Mouse (Mus musculus): Measurements from ENCODE around the gene Fsd1. TPM values are rescaled to one million over a fixed set of nuclear protein-coding genes. Genes with fewer than 3 reads are reported as not detected.

Fsd1 gene
- polyA plus RNA-seq, 1 experiment from 2014 or later, result 0.69 TPM

- ATAC-seq (ENCODE audit: low read depth), result no peak
- Histone ChIP-seq H3K9me3 (replicated peaks) (no peaks in the 10 kb centered on the region), H3K36me3 (peaks cover 17% of the 10 kb centered on the region), H3K4me3 (replicated peaks) (no peak overlapping the region), H3K4me1 (replicated peaks) (peaks cover 42% of the 10 kb centered on the region), H3K27me3 (peaks cover 3% of the 10 kb centered on the region; the same call in 1 of the 2 replicates), H3K9ac (no peak overlapping the region), H3K4me2 (peak overlapping the region; percentile 97; the same call in 1 of the 2 replicates), H3K27ac (no peak overlapping the region)
- peak; percentile 68 for DNase-seq
- WGBS (ENCODE audit: insufficient replicate concordance), result 3% methylated on average over 9 of the region's 9 CpGs
These were observed 24.4 kb downstream of the Fsd1 start for GRCm38 (mm10) chr17:56010681-56011080.

- Histone ChIP-seq H3K36me3 (peaks cover 24% of the 10 kb centered on the region), H3K9me3 (replicated peaks) (no peaks in the 10 kb centered on the region), H3K4me2 (no peak overlapping the region), H3K27me3 (peaks cover 3% of the 10 kb centered on the region; the same call in 1 of the 2 replicates), H3K27ac (no peak overlapping the region), H3K9ac (no peak overlapping the region), H3K4me1 (replicated peaks) (peaks cover 36% of the 10 kb centered on the region), H3K4me3 (replicated peaks) (no peak overlapping the region)
- 79% methylated on average over 7 of the region's 7 CpGs for WGBS (ENCODE audit: insufficient replicate concordance)
- DNase-seq (no peak), ATAC-seq (ENCODE audit: low read depth) (no peak)
These were observed 25.1 kb downstream of the Fsd1 start for GRCm38 (mm10) chr17:56011441-56011840.

DNA sequence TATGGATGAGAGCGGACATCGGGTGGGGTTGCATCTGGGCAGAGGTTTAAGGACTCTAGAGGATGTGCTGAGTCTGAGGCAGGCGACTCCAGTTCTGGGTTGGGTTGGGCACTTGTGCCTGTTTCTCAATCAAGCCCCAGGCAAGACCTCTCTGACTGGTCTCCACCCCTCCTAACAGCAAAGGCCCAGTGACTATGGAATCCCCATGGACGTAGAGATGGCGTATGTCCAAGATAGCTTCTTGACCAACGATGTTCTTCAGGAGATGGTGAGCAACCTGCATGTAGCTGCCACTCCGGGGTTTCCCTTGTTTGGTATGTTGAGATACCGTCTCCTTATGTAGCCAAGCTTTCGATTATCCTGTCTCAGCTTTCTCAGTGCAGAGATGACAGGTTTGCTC, 29.0 kb downstream of the Fsd1 start:
- WGBS (ENCODE audit: insufficient replicate concordance), result 85% methylated on average over 9 of the region's 9 CpGs
- H3K4me2 ChIP-seq, result no peak overlapping the region
- ATAC-seq (ENCODE audit: low read depth), result no peak
- peaks cover under 1% of the 10 kb centered on the region; the same call in 1 of the 2 replicates for H3K27me3 ChIP-seq
- peaks cover 63% of the 10 kb centered on the region for H3K36me3 ChIP-seq
- no peak overlapping the region for H3K4me3 ChIP-seq (replicated peaks)
- peaks cover 6% of the 10 kb centered on the region for H3K4me1 ChIP-seq (replicated peaks)
- no peak overlapping the region for H3K27ac ChIP-seq
- no peak overlapping the region for H3K9ac ChIP-seq
- H3K9me3 ChIP-seq (replicated peaks), result no peaks in the 10 kb centered on the region
- no peak for DNase-seq

- no peaks in the 10 kb centered on the region for H3K27me3 ChIP-seq
- no peak overlapping the region for H3K9ac ChIP-seq
- peaks cover 66% of the 10 kb centered on the region for H3K36me3 ChIP-seq
- no peak overlapping the region for H3K4me2 ChIP-seq
- DNase-seq (no peak), ATAC-seq (ENCODE audit: low read depth) (no peak)
- no peak overlapping the region for H3K4me3 ChIP-seq (replicated peaks)
- H3K9me3 ChIP-seq (replicated peaks), result no peaks in the 10 kb centered on the region
- WGBS (ENCODE audit: insufficient replicate concordance), result 77% methylated on average over 8 of the region's 8 CpGs
- H3K27ac ChIP-seq, result no peak overlapping the region
- 0 out of 2 replicates have a peak, but pooled peaks cover 3% of the 10 kb centered on the region for H3K4me1 ChIP-seq (replicated peaks)
These were observed 30.1 kb downstream of the Fsd1 start for GRCm38 (mm10) chr17:56016382-56016781.

DNA sequence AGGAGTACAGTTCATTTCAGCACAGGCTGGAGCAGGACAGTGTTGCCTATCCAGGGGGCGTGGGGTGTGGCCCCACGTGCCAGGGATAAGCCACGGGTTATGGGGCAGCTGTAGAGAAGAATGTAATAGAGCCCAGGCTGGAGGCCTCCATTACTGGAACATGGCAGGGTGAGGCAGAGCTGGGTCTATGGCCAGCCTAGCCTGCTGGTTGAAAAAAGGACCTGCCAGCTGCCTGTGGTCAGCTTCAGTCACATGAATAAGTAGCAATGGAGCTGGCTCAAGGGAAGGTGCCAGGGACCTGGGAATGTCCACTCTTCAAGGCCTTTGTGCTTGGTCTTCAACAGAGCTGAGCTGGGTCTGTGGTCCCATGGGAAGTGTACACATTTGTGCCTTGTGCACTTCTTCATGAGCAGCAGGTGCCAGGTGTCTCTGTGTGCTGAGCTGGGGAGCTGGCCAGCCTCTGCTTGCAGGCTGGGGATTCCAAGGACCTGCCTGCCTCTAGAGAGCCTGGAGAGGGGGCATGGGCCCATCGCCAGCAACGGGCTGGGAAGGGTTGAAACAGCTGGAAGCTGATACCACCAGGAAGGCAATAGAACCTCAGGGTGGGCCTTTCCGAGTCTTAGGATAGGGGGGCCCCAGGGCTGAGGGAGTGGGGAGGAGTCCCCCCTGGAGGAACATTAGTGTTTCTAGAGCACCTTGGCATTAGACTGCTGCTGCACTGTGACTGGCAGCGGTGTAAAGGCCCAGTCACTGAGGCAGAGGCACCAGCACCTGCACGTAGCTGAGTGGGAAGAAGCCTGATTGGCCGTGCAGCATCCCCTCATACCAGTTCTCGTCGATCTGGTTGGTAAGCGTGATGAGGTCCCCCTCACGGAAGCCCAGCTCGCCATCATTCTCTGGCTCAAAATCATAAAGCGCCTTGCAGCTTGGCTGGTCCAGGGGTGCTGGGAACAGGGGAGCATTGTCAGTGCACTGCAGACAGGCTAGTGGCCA, 30.8 kb downstream of the Fsd1 start:
- Histone ChIP-seq H3K4me2 (no peak overlapping the region), H3K9me3 (replicated peaks) (no peaks in the 10 kb centered on the region), H3K4me3 (replicated peaks) (no peak overlapping the region), H3K27ac (no peak overlapping the region), H3K27me3 (no peaks in the 10 kb centered on the region), H3K36me3 (peaks cover 66% of the 10 kb centered on the region), H3K9ac (no peak overlapping the region), H3K4me1 (replicated peaks) (peaks cover 8% of the 10 kb centered on the region)
- no peak for ATAC-seq (ENCODE audit: low read depth)
- WGBS (ENCODE audit: insufficient replicate concordance), result 82% methylated on average over 15 of the region's 15 CpGs
- no peak for DNase-seq

GRCm38 (mm10) chr17:56017848-56018247, 31.5 kb downstream of the Fsd1 start:
- Histone ChIP-seq H3K4me2 (no peak overlapping the region), H3K27me3 (no peaks in the 10 kb centered on the region), H3K9me3 (replicated peaks) (no peaks in the 10 kb centered on the region), H3K27ac (no peak overlapping the region), H3K4me3 (replicated peaks) (no peak overlapping the region), H3K4me1 (replicated peaks) (peaks cover 16% of the 10 kb centered on the region), H3K9ac (no peak overlapping the region), H3K36me3 (peaks cover 73% of the 10 kb centered on the region)
- DNase-seq (no peak), ATAC-seq (ENCODE audit: low read depth) (no peak)
- 95% methylated on average over 7 of the region's 7 CpGs for WGBS (ENCODE audit: insufficient replicate concordance)

DNA sequence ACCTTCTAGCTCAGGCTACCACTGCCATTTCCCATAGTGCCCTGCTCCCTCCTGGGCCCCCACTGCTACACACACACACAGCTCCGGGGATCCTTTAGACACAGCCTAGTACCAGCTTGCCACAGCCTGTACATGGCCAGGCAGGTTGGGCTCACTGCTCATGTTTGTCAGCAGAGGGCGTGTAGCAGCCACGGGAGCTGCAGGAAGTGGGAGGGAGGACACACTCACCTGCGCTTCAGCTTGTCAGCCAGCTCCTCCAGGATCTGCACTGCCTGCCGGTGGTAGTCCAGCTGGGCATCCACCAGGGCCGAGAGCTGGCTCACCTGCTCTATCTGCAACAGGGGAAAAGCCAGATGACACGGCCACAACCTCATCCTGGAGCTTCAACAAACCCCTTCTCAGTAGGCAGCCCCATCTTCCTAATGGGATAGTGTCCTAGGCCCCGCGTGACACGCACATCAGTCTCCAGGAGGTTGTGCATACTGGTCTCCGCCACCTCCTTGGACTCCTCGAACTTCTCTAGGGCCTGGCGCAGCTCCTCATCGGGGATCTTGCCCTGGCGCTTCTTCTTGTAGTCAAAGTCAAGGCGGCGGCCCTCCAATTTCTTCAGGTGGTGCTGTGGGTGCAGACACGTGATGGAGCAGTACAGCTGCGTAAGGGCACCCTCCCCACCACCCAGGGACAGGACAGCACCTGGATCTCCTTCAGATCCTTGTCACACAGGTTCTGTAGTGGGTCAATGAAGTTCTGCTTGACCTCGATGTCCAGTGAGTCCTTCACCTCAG, 32.2 kb downstream of the Fsd1 start:
- Histone ChIP-seq H3K9me3 (replicated peaks) (no peaks in the 10 kb centered on the region), H3K27me3 (no peaks in the 10 kb centered on the region), H3K9ac (no peak overlapping the region), H3K27ac (no peak overlapping the region), H3K4me1 (replicated peaks) (peaks cover 23% of the 10 kb centered on the region), H3K4me3 (replicated peaks) (no peak overlapping the region), H3K4me2 (no peak overlapping the region), H3K36me3 (peaks cover 74% of the 10 kb centered on the region)
- ATAC-seq (ENCODE audit: low read depth) (peak; percentile 18; the same call in 1 of the 2 replicates), DNase-seq (no peak)
- 74% methylated on average over 20 of the region's 20 CpGs for WGBS (ENCODE audit: insufficient replicate concordance)

DNA sequence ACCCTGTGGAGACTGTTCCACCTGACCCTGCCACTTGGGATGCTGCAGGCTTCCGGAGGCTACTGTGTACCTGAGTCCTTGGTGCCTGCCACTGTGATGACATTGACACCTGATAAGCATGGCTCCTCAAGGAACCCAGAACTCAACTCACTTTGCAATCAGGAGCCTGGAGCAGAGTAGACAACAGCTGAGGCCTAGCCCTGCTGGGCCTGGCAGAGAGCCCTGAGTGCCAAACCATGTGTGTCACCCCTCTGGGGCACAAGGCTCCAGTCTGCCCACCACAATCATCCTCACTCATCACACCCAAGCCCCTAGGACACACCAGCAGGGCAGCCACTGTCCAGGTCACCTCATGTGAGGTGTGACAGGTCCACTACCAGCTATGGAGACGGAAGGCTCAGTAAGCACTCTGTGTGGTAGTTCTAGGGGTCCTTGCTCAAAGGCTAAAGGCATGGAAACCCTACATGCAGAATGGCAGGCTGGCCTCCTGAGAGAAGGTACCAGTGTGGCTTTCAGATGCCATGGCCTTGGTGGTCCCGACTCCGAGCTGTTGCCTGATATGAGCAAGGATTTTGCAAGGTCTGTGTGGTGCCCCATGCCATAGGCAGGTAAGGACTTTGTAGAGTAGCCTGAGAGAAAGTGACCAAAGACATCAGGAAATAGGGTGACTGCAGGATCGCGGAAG, 34.2 kb downstream of the Fsd1 start:
- no peaks in the 10 kb centered on the region for H3K9me3 ChIP-seq (replicated peaks)
- peaks cover 72% of the 10 kb centered on the region for H3K36me3 ChIP-seq
- H3K4me2 ChIP-seq, result no peak overlapping the region
- no peak overlapping the region for H3K4me3 ChIP-seq (replicated peaks)
- ATAC-seq (ENCODE audit: low read depth), result no peak
- H3K4me1 ChIP-seq (replicated peaks), result peaks cover 42% of the 10 kb centered on the region
- DNase-seq, result no peak
- no peaks in the 10 kb centered on the region for H3K27me3 ChIP-seq
- 86% methylated on average over 6 of the region's 6 CpGs for WGBS (ENCODE audit: insufficient replicate concordance)
- no peak overlapping the region for H3K9ac ChIP-seq
- H3K27ac ChIP-seq, result no peak overlapping the region

GRCm38 (mm10) chr17:56021161-56021910, 35.0 kb downstream of the Fsd1 start:
- Histone ChIP-seq H3K4me2 (no peak overlapping the region), H3K27me3 (no peaks in the 10 kb centered on the region), H3K4me3 (replicated peaks) (no peak overlapping the region), H3K4me1 (replicated peaks) (peaks cover 49% of the 10 kb centered on the region), H3K27ac (no peak overlapping the region), H3K9me3 (replicated peaks) (no peaks in the 10 kb centered on the region), H3K9ac (no peak overlapping the region), H3K36me3 (peaks cover 64% of the 10 kb centered on the region)
- ATAC-seq (ENCODE audit: low read depth) (no peak), DNase-seq (no peak)
- 71% methylated on average over 4 of the region's 4 CpGs for WGBS (ENCODE audit: insufficient replicate concordance)

GRCm38 (mm10) chr17:56022131-56022988, 36.1 kb downstream of the Fsd1 start:
- 63% methylated on average over 2 of the region's 2 CpGs for WGBS (ENCODE audit: insufficient replicate concordance)
- H3K36me3 ChIP-seq, result peaks cover 63% of the 10 kb centered on the region
- DNase-seq (no peak), ATAC-seq (ENCODE audit: low read depth) (no peak)
- no peaks in the 10 kb centered on the region for H3K27me3 ChIP-seq
- no peak overlapping the region for H3K4me3 ChIP-seq (replicated peaks)
- H3K4me2 ChIP-seq, result no peak overlapping the region
- peaks cover 58% of the 10 kb centered on the region for H3K4me1 ChIP-seq (replicated peaks)
- H3K27ac ChIP-seq, result peak overlapping the region; percentile 40; the same call in 1 of the 2 replicates
- H3K9me3 ChIP-seq (replicated peaks), result no peaks in the 10 kb centered on the region
- no peak overlapping the region for H3K9ac ChIP-seq
